Mouse (Mus musculus): ENCODE results near the gene Mroh3.

GRCm38 (mm10) chr1:136167657-136168056 lies 45.0 kb downstream of the Mroh3 start:
- no peak for TF ChIP-seq CTCF (IDR thresholded peaks at IDR 0.05; ENCODE audit: borderline replicate concordance, control insufficient read depth, extremely low read depth, insufficient read depth, low read length, poor library complexity)
- no peak for TF ChIP-seq POLR2A (IDR thresholded peaks at IDR 0.05; ENCODE audit: control insufficient read depth, extremely low read depth, insufficient read depth, low read length, poor library complexity)

All from thymus, adult 2 months (tissue).